Mouse (Mus musculus) kidney, postnatal 36 days (tissue): ENCODE measurements around the gene Commd8.
"Not testable (repeated sequence)": the region's sequence is repeated elsewhere in the genome, so short reads cannot be mapped to it uniquely, and the experiment has no call there.

Experiments used
- DNase-seq, 2 experiments: peaks; one replicate each; pipeline ENCODE4 v3.0.0; 2021 to 2022; ENCODE audit warnings: mixed read lengths in 2 of 2

Gene Commd8

GRCm38 (mm10) chr5:72164386-72164785 lies 3.6 kb downstream of the Commd8 start:
- DNase-seq: no peak

- no peak for DNase-seq
Measured at GRCm38 (mm10) chr5:72162855-72163254, 5.1 kb downstream of the Commd8 start.

GRCm38 (mm10) chr5:72160781-72161485 lies 7.1 kb downstream of the Commd8 start:
- no peak for DNase-seq

GRCm38 (mm10) chr5:72159537-72159936 lies 8.5 kb downstream of the Commd8 start:
- no peak for DNase-seq

- DNase-seq: no peak
Measured at GRCm38 (mm10) chr5:72158667-72159066, 9.3 kb downstream of the Commd8 start.

- DNase-seq: no peak
Measured at GRCm38 (mm10) chr5:72156598-72156997, 11.4 kb downstream of the Commd8 start.

- not testable (repeated sequence) for DNase-seq
Measured at GRCm38 (mm10) chr5:72155686-72156085, 12.3 kb downstream of the Commd8 start.

- DNase-seq: no peak
Measured at GRCm38 (mm10) chr5:72150870-72151269, 17.1 kb downstream of the Commd8 start.

- DNase-seq: no peak
Measured at GRCm38 (mm10) chr5:72148679-72149078, 19.3 kb downstream of the Commd8 start.

GRCm38 (mm10) chr5:72139619-72140018 lies 28.4 kb downstream of the Commd8 start:
- no peak for DNase-seq

- DNase-seq: no peak
Measured at GRCm38 (mm10) chr5:72138256-72138655, 29.7 kb downstream of the Commd8 start.

GRCm38 (mm10) chr5:72133906-72134305 lies 34.1 kb downstream of the Commd8 start:
- DNase-seq: no peak

GRCm38 (mm10) chr5:72126681-72127080 lies 41.3 kb downstream of the Commd8 start:
- DNase-seq: no peak

GRCm38 (mm10) chr5:72122414-72123037 lies 45.5 kb downstream of the Commd8 start:
- no peak for DNase-seq
